Mouse (Mus musculus) brown adipose tissue, adult 24 weeks (tissue): ENCODE data around the gene Dgkg. TPM values are rescaled to one million over a fixed set of nuclear protein-coding genes. Genes with fewer than 3 reads are reported as not detected.

Source experiments
- H3K27ac ChIP-seq: fragments of 200-500 bp; replicated peaks from 2 replicates; pipeline ENCODE4 v1.5.1; 2012; ENCODE audit warnings: low read depth, mild to moderate bottlenecking, low read length
- H3K4me1 ChIP-seq: fragments of 200-500 bp; 2 replicates; pipeline ENCODE4 v1.6.1; 2012; ENCODE audit warnings: low read length, mixed read lengths; ENCODE audit not compliant: control insufficient read depth, insufficient read depth, insufficient read length
- H3K4me3 ChIP-seq: fragments of 200-500 bp; 2 replicates; pipeline ENCODE4 v1.5.1; 2012; ENCODE audit warnings: low read depth, mild to moderate bottlenecking, low read length, moderate library complexity; ENCODE audit not compliant: insufficient read depth
- polyA plus RNA-seq: library from polyadenylated mRNA; stranded (reverse); fragments of >200 nt; gene quantifications from 2 replicates; pipeline ENCODE4 v1.2.4, GENCODE M21; 2012; ENCODE audit not compliant: missing spikeins, insufficient read depth, insufficient read length

Gene Dgkg
- polyA plus RNA-seq, 1 experiment: not detected

DNA sequence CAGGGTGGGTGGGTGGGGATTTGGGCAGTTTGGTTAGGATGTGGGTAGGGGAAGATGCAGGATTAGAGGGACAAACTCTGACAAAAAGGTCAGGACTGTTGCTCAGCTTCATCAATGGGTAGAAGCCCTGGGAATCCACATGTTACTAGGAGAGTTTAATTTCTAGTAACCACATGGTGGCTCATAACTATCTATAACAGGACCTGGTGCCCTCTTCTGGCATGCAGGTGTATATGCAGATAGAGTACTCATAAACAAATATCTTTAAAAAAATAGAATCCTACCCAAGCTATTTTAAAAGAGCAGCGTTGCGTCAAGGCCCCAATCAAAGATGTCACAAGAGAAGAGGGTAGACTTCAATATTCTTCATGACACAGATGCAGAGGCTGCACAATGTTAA lies 63.1 kb downstream of the Dgkg start:
- Histone ChIP-seq H3K4me3 (no peak overlapping the region), H3K4me1 (no peaks in the 10 kb centered on the region), H3K27ac (no peak overlapping the region)

DNA sequence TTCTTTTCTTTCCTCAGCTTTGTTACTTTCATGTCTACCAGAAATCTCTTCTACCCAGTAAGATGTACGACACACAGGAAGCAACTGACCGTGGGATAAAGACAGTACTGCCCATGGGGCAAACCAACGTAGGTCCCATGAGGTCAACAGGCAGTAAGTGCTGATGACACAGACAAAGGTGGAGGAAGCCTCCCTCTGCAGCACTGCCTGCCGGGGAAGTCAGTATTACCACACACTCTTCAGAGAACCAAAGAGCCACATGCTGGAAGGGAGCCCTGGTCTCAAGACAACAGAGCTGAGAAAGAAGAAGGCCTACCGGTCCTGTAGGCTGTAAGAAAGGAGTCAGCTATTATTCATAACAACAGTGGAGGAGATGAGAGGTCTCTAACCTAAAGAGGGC lies 67.4 kb downstream of the Dgkg start:
- Histone ChIP-seq H3K27ac (no peak overlapping the region), H3K4me1 (no peaks in the 10 kb centered on the region), H3K4me3 (no peak overlapping the region)

DNA sequence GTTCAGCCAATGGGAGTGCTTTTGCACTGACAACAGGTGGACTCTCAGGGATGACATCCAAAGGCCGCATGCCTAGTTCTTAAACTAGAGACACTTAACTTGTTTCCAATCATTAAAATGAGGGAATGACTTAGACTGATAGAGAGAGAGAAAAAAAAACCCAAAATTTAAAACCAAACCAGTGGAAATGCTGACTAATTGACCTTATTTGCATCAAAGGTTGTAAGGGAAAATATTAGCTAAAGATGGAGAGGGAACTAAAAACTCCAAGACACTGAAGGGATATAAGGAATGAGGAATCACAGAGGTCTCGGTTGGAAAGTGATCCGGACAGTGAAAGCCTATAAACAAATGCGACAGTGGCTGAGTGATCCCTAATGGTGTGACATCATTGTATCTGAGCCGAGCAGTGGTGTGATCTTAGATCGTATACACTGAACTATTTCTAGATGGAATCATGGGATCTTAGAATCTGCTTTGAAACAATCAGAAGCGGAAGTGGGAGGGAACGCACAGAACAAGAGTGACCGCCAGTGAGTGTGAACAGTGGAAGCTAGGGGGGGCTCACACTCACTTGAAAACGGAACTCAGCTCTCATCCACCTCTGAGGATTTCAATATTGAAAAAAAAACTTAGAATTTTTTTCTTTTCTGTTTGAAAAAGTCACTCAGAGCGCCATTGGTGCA lies 70.7 kb downstream of the Dgkg start:
- Histone ChIP-seq H3K4me3 (no peak overlapping the region), H3K4me1 (no peaks in the 10 kb centered on the region), H3K27ac (no peak overlapping the region)

DNA sequence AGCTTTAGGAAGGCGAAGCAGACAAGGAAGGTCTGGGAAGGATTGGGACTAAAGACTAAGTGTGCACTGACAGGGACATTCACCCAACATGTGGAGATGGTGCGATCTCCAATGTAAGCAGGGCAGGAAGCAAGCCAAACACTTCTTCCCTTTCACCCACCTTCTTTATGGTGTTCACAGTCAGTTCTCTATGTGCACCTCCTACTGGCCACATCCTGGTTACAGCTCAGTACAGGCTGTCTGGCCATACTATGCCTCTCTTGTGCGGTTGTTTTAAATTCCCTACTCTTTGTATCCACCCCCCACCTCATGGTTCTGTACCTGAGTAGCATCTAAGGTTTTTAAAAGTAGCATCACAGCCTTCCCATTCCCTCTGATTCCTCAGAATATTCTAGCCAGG lies 71.5 kb downstream of the Dgkg start:
- H3K4me1 ChIP-seq: no peaks in the 10 kb centered on the region
- no peak overlapping the region for H3K4me3 ChIP-seq
- no peak overlapping the region for H3K27ac ChIP-seq

DNA sequence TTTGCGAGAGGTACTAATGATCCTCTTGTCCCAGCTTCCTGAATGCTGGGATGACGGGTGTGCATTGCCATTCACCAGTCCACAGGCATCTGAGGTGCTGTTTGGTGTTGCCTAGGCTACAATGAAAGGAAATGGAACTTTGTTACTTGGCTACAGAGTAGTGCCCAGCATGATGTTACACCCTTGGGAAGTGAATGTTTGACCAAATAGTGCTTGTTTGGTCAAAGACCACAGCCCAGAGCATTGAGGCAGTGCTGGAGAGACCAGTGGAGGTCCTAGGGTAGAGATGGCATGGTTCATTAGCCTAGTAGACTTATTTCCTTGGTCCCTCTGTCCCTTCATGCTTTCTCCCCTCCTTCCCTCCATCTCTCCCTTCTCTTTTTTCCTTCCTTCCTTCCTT lies 73.6 kb downstream of the Dgkg start:
- Histone ChIP-seq H3K4me1 (no peaks in the 10 kb centered on the region), H3K27ac (no peak overlapping the region)

DNA sequence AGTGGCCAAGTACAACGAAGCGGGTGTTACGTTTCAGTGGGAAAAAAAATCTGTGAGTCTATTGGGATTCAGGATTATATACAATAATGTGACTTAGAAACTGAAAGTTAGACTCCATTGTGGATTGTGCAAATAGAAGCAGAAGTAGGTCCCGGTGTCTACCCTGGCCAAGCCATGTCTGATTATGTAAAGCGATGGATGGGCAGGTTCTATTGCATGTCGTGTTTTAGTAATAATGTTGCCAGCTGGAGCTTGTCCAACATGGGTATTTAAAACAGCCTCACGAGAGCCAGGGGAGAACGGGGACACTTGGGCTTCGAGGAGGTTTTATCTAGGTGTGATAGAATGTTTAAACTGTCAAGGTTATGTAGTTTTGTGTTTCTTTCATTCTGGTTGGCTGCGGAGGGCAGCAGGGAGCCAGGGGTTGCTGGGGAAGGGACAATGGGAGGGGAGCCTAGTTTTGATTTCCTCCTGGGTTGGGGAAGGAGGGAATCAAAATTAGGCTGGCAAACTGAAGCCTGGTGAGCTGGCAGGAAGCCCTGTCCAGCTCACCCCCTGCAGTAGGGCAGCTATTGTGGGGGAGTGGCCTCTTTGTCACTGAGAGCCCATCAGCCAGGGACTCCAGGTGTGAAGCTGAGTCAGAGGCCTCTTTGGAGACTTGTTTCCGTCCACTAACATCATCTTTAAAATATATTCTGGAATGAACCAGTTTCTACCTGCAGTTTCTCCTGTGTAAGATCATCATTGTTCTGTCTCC lies 74.7 kb downstream of the Dgkg start:
- Histone ChIP-seq H3K4me1 (no peaks in the 10 kb centered on the region), H3K27ac (no peak overlapping the region), H3K4me3 (no peak overlapping the region)

More for the DNA sequence above, 73.6 kb downstream of the Dgkg start:
- no peak overlapping the region for H3K4me3 ChIP-seq

DNA sequence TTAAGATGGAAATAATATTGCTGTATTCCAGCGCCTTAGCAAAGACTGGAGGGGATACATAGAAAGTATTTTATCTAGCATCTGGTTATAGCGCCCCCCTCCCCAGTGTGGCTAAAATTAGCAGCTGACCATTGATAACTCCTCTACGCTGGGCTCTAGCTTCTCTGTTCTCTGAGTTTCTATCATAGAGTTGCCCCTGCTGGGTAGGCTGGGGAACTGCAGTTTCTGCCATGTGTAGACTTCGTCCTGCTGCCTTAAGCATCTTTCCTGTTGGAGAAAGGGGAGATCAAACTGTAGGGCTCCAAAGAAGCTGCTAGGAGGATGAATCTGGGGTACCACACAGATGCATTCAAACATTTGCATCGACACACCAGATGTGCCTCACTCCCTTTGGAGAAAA lies 76.9 kb downstream of the Dgkg start:
- Histone ChIP-seq H3K4me1 (no peaks in the 10 kb centered on the region), H3K27ac (no peak overlapping the region), H3K4me3 (no peak overlapping the region)

DNA sequence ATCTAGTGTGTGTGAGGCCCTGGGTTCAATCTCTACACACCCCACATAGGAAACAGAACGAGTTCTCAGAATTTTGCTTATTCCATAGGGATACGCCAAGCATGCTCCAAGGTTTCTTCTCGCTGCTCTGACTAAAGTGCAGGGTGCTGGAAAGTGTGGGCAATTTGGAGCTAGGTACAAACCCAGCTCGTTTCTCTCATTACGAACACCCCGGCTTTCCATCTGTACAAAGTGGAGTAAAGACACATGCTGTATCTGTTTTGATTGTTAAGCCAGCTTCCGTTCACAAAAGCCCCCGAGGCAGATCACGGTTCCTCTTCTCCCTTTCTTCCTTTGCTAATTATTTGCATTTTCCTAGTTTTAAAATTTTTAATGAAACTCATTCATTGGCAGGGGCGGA lies 78.1 kb downstream of the Dgkg start:
- no peak overlapping the region for H3K4me3 ChIP-seq
- no peak overlapping the region for H3K27ac ChIP-seq
- no peaks in the 10 kb centered on the region for H3K4me1 ChIP-seq

DNA sequence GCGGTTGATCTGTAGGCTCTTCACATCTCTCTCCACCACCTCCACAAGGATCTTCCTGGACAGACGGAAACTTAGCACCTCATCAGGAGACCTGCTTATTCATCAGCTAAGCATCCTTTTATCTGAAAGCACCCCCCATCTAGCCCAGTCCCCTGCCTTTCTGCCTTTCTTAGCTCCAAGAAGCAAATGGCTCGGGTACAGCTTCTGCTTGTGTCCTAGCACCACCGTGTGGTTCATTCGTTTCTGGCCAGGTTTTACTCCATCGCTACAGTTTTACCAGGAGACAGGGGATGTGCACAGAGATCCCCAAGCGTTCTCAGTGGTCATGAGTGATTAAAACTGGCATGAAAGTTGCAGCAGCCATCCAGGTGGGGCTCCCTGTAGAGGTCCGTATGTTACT lies 79.4 kb downstream of the Dgkg start:
- no peak overlapping the region for H3K4me3 ChIP-seq
- no peaks in the 10 kb centered on the region for H3K4me1 ChIP-seq
- H3K27ac ChIP-seq: no peak overlapping the region

DNA sequence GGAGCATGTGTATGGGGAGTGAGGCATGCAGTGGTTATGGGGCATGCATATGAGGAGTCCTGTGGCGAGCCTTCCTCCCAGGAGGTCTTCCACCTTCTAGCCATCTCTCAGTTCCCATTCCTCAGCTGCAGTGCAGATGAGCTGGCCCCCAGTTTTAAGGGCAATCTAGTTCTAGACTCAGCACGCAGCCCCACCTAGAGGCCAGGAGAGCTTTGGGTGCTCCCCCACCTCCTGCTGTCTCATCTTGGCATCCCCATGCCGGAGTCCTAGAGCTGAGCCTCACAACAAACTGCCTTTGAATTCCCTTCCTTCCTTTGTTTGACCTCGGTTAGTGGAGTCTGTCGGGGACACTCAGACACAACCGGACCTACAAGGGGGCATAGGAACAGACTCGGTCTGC lies 82.9 kb downstream of the Dgkg start:
- H3K4me3 ChIP-seq: no peak overlapping the region
- no peak overlapping the region for H3K27ac ChIP-seq
- H3K4me1 ChIP-seq: no peaks in the 10 kb centered on the region

DNA sequence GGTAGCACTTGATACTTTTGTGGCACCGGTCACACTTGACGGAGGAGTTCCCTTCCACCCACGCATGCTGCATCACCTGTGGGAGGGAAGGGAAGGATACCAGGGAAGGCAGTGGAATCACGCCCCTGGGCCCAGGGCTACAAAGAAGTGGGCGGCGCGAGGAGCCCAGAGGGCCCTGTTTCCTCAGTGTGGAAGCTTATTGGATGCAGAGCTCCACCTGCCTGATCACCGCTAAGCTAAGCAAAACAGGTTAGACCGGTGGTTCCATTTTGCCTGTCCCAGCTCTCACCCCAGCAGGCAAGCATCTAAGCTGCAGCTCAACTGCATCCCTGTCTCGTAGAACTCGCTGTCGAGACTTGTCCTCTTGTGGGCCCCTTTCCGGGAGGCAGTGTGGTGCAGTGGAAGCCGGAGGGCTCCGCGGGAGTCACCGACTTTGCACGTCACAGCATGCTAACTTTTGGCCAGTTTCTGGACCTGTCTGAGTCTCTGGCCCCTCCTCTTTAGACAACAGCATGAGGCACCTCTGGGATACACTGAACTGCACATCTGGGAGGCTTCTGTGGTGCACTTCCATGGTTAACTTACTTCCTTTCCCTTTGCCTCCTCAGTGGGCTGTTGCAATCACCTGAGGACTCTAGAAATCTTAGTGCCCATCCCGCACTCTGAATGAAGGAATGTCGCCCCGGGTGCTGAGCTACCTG lies 84.2 kb downstream of the Dgkg start:
- Histone ChIP-seq H3K27ac (no peak overlapping the region), H3K4me1 (no peaks in the 10 kb centered on the region), H3K4me3 (no peak overlapping the region)

DNA sequence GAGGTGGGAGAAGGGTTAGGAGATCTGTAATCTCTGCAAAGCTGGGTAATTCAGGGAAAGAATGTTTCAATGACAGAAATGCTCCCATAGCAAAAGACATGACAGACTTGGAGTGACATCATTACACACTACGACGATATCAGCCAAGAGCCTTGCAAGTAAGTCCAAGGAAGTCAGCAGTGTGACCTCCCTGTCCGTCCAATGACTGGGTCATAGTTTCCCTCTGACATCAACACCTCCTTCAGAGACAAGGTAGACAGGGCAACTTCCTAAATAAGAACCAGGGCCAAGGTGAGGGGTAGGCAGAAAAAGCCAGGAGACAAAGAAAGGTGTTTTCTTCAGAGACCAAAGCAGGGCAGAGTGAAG lies 92.1 kb downstream of the Dgkg start:
- Histone ChIP-seq H3K27ac (no peak overlapping the region), H3K4me1 (no peaks in the 10 kb centered on the region), H3K4me3 (no peak overlapping the region)

DNA sequence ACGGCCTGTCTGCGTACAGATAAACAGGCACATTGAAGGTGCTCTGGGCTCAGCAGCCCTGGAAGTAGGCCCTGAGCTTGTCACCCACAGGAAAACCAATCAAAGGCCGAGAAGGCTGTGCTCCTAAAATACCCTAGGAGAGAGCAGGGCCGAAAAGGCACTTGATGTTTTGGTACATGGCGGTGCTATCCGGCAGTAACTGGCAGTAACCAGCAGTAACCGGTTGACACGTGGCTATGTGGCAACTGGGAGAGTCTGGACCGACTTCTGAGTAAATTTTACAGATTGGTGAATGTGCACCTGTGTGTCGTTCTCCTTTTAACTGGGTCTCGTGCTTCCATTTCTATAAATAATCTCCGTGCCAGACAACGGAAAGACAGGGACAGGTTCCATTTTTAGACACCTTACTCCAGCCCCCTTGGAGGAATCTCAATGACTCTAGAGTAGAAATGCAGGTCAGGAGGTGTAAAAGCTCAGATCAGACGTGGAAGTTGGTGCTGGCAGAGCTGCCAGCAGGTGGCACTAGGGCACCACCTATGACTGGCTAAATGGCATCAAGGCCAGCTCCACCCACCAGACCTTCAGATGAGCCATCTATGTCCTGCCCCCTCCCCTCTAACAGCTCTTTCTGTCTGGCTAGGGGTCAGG lies 92.6 kb downstream of the Dgkg start:
- H3K27ac ChIP-seq: no peak overlapping the region
- H3K4me3 ChIP-seq: no peak overlapping the region
- H3K4me1 ChIP-seq: no peaks in the 10 kb centered on the region

DNA sequence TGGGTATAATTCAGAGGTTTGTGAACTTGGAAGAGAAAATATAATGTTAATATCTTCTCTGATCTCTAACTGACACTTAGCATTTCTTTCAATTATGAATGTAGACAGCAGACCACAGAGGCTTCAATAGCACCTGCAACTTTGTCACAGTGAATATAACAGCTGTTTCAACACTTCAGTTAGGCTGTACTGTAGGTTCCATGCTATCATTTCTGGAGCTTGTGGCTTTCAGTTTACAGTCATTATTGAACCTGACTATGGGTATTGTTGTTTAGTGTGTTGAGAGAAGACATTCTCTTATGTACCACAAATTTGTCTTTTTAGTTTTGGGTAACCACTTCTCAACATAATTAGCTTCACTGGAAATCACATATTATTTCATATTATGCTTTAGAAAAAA lies 93.4 kb downstream of the Dgkg start:
- Histone ChIP-seq H3K4me1 (no peaks in the 10 kb centered on the region), H3K27ac (no peak overlapping the region)

DNA sequence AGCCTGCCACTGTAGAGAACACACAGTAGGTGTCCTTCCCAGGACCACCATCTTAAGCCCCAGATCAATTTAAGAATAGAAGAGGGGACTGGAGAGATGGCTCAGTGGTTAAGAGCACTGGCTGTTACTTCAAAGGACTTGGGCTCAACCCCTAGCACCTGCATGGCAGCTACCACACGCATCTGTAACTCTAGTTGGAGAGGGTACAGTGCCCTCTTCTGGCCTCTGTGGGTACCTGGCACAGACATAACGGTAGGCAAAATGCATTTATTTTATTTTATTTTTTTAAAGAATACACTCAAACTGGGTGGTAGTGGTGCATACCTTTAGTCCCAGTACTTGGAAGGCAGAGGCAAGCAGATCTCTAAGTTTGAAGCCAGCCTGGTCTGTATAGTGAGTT lies 102.0 kb downstream of the Dgkg start:
- Histone ChIP-seq H3K4me3 (no peak overlapping the region), H3K4me1 (no peaks in the 10 kb centered on the region), H3K27ac (no peak overlapping the region)

More for the DNA sequence above, 93.4 kb downstream of the Dgkg start:
- H3K4me3 ChIP-seq: no peak overlapping the region
